Mouse (Mus musculus) testis, adult 2 months (tissue): Measurements from ENCODE around the gene Unc45a.

ENCODE experiments used
- CTCF ChIP-seq: fragments of 200-500 bp; IDR thresholded peaks from 2 replicates; pipeline ENCODE4 v1.5.1; 2012; ENCODE audit warnings: low read depth, mild to moderate bottlenecking, inconsistent platforms, low read length, moderate library complexity; ENCODE audit not compliant: control insufficient read depth, insufficient read depth, insufficient replicate concordance
- POLR2A ChIP-seq: fragments of 200-500 bp; IDR thresholded peaks from 2 replicates; pipeline ENCODE4 v1.6.1; 2012; ENCODE audit warnings: low read depth, mild to moderate bottlenecking, inconsistent platforms, low read length, moderate library complexity; ENCODE audit not compliant: control insufficient read depth

GRCm38 (mm10) chr7:80368635-80369421 lies 28.0 kb upstream of the Unc45a start:
- TF ChIP-seq CTCF, result no peak
- no peak for TF ChIP-seq POLR2A
